Mouse (Mus musculus) liver, adult 2 months (tissue): ENCODE data around the gene Hba-a2. TPM values are rescaled to one million over a fixed set of nuclear protein-coding genes. Genes with fewer than 3 reads are reported as not detected.

ENCODE experiments used
- DNase-seq: peaks from one replicate; pipeline ENCODE4 v3.0.0-alpha.2; 2011; ENCODE audit warnings: low read depth, low spot score; ENCODE audit errors: extremely low read depth
- H3K27ac ChIP-seq: fragments of 200-500 bp; replicated peaks from 2 replicates; pipeline ENCODE4 v1.5.1; 2012; ENCODE audit warnings: low read depth, mild to moderate bottlenecking, control low read depth, inconsistent platforms, low read length; ENCODE audit not compliant: insufficient read depth
- H3K27me3 ChIP-seq: fragments of 200-500 bp; 2 replicates; pipeline ENCODE4 v1.6.1; 2012; ENCODE audit warnings: mild to moderate bottlenecking, moderate library complexity, low read length, inconsistent platforms; ENCODE audit not compliant: control insufficient read depth, insufficient read depth
- H3K36me3 ChIP-seq: fragments of 200-500 bp; 2 replicates; pipeline ENCODE4 v1.6.1; 2012; ENCODE audit warnings: low read length, inconsistent platforms; ENCODE audit not compliant: control insufficient read depth, insufficient read depth
- H3K4me1 ChIP-seq: fragments of 200-500 bp; 2 replicates; pipeline ENCODE4 v1.6.1; 2011; ENCODE audit warnings: low read length; ENCODE audit not compliant: control insufficient read depth, insufficient read depth
- H3K4me3 ChIP-seq: fragments of 200-500 bp; 2 replicates; pipeline ENCODE4 v1.5.1; 2011; ENCODE audit warnings: low read depth, mild to moderate bottlenecking, control low read depth, low read length, moderate library complexity; ENCODE audit not compliant: insufficient read depth
- H3K79me2 ChIP-seq: fragments of 200-500 bp; 2 replicates; pipeline ENCODE4 v1.6.1; 2012; ENCODE audit warnings: inconsistent platforms, mild to moderate bottlenecking, low read length, moderate library complexity; ENCODE audit not compliant: control insufficient read depth, insufficient read depth
- H3K9ac ChIP-seq: fragments of 200-500 bp; 2 replicates; pipeline ENCODE4 v1.6.1; 2012; ENCODE audit warnings: low read depth, mild to moderate bottlenecking, control low read depth, inconsistent platforms, low read length
- CTCF ChIP-seq: fragments of 200-500 bp; IDR thresholded peaks from 2 replicates; pipeline ENCODE4 v1.5.1; 2011; ENCODE audit warnings: low read depth, low read length, control low read depth
- POLR2A ChIP-seq: fragments of 200-500 bp; IDR thresholded peaks from 2 replicates; pipeline ENCODE4 v1.6.1; 2011; ENCODE audit warnings: low read length, control low read depth; ENCODE audit not compliant: insufficient read depth; ENCODE audit errors: extremely low read depth
- WGBS: fragments of 180-500 bp; shearing (Covaris S2); methylation state at CpG from one replicate; pipeline ENCODE4 v1.1.7; 2018; 5-methylcytosine and 5-hydroxymethylcytosine counted together
- polyA plus RNA-seq: library from polyadenylated mRNA; depleted of rRNA; stranded (reverse); fragments of >200 nt; gene quantifications from 2 replicates; pipeline ENCODE4 v1.2.3, GENCODE M21; 2012
- total RNA-seq: library from RNA; depleted of rRNA; stranded (reverse); fragments of >200 nt; gene quantifications from 2 replicates; pipeline ENCODE4 v1.2.3, GENCODE M21; 2014

The Hba-a2 gene
- total and polyA plus RNA-seq, 2 experiments, result 243 to 869 TPM

- no peaks in the 10 kb centered on the region for H3K4me1 ChIP-seq
- TF ChIP-seq POLR2A (no peak), CTCF (no peak)
- H3K27me3 ChIP-seq, result peaks cover 8% of the 10 kb centered on the region; the same call in 1 of the 2 replicates
- 33% methylated on average over 2 of the region's 2 CpGs for WGBS
- no peak overlapping the region for H3K9ac ChIP-seq
- H3K4me3 ChIP-seq, result no peak overlapping the region
- H3K27ac ChIP-seq, result no peak overlapping the region
- DNase-seq, result no peak
- no peaks in the 10 kb centered on the region for H3K79me2 ChIP-seq
- no peaks in the 10 kb centered on the region for H3K36me3 ChIP-seq
Measured at GRCm38 (mm10) chr11:32302824-32303419, 6.6 kb downstream of the Hba-a2 start.

GRCm38 (mm10) chr11:32303455-32303854 lies 7.2 kb downstream of the Hba-a2 start:
- no peaks in the 10 kb centered on the region for H3K79me2 ChIP-seq
- H3K36me3 ChIP-seq, result no peaks in the 10 kb centered on the region
- H3K27me3 ChIP-seq, result peaks cover 8% of the 10 kb centered on the region; the same call in 1 of the 2 replicates
- H3K4me1 ChIP-seq, result no peaks in the 10 kb centered on the region
- DNase-seq, result no peak
- no peak overlapping the region for H3K27ac ChIP-seq
- H3K9ac ChIP-seq, result no peak overlapping the region
- TF ChIP-seq POLR2A (no peak), CTCF (no peak)
- WGBS, result 85% methylated on average over 1 of the region's 1 CpGs
- no peak overlapping the region for H3K4me3 ChIP-seq

- no peak overlapping the region for H3K27ac ChIP-seq
- no peak overlapping the region for H3K4me3 ChIP-seq
- no peaks in the 10 kb centered on the region for H3K27me3 ChIP-seq
- no peak overlapping the region for H3K9ac ChIP-seq
- H3K4me1 ChIP-seq, result no peaks in the 10 kb centered on the region
- no peaks in the 10 kb centered on the region for H3K79me2 ChIP-seq
- H3K36me3 ChIP-seq, result no peaks in the 10 kb centered on the region
- no peak for TF ChIP-seq POLR2A
- WGBS, result 92% methylated on average over 1 of the region's 1 CpGs
- no peak for DNase-seq
Measured at GRCm38 (mm10) chr11:32307006-32307405, 10.7 kb downstream of the Hba-a2 start.

- Histone ChIP-seq H3K27me3 (no peaks in the 10 kb centered on the region), H3K27ac (no peak overlapping the region), H3K9ac (no peak overlapping the region), H3K4me1 (no peaks in the 10 kb centered on the region), H3K4me3 (no peak overlapping the region), H3K36me3 (no peaks in the 10 kb centered on the region), H3K79me2 (no peaks in the 10 kb centered on the region)
- no peak for DNase-seq
- 77% methylated on average over 4 of the region's 4 CpGs for WGBS
- TF ChIP-seq POLR2A, result no peak
- TF ChIP-seq CTCF, result no peak
Measured at GRCm38 (mm10) chr11:32309446-32309845, 13.2 kb downstream of the Hba-a2 start.

GRCm38 (mm10) chr11:32309928-32310327 lies 13.6 kb downstream of the Hba-a2 start:
- no peak overlapping the region for H3K27ac ChIP-seq
- DNase-seq, result no peak
- no peaks in the 10 kb centered on the region for H3K27me3 ChIP-seq
- no peak overlapping the region for H3K4me3 ChIP-seq
- no peaks in the 10 kb centered on the region for H3K79me2 ChIP-seq
- no peaks in the 10 kb centered on the region for H3K4me1 ChIP-seq
- H3K9ac ChIP-seq, result no peak overlapping the region
- no peaks in the 10 kb centered on the region for H3K36me3 ChIP-seq
- WGBS, result 72% methylated on average over 3 of the region's 3 CpGs
- TF ChIP-seq POLR2A (no peak), CTCF (no peak)

- no peak overlapping the region for H3K27ac ChIP-seq
- TF ChIP-seq POLR2A (no peak), CTCF (no peak)
Measured at GRCm38 (mm10) chr11:32316009-32316408, 19.7 kb downstream of the Hba-a2 start.

More at GRCm38 (mm10) chr11:32316009-32316408, 19.7 kb downstream of the Hba-a2 start:
- DNase-seq, result no peak
- Histone ChIP-seq H3K4me3 (no peak overlapping the region), H3K4me1 (no peaks in the 10 kb centered on the region), H3K36me3 (no peaks in the 10 kb centered on the region), H3K79me2 (no peaks in the 10 kb centered on the region), H3K9ac (no peak overlapping the region), H3K27me3 (no peaks in the 10 kb centered on the region)
- 80% methylated on average over 3 of the region's 3 CpGs for whole genome bisulfite sequencing
